Mouse (Mus musculus): Measurements from ENCODE around the gene Atf3.

The Atf3 gene

DNA sequence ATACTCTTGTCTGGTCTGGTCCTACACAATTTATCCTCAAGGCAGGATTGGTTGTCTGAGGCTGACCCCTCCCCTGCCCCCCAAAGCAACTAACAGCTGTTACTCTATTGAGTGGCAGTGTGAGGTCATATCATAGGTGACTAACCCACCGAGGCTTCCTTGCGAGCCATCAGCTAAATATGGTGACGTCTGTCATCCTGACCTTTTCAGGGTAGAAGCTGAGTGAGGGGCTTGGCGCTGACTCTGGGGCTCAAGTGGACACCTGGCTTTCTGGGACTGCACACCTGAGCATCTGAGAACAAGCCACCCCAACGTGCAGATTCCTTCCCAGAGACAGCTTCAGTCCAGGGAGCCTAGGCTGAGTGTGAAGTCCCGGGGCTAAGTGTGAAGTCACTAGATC, at the start of gene Atf3:
Gene Atf3, minus strand, starts transcription at position 101 of the 400 bp plus-strand sequence.
- DNase-seq (ENCODE audit: low read depth, low spot score): no peak

DNA sequence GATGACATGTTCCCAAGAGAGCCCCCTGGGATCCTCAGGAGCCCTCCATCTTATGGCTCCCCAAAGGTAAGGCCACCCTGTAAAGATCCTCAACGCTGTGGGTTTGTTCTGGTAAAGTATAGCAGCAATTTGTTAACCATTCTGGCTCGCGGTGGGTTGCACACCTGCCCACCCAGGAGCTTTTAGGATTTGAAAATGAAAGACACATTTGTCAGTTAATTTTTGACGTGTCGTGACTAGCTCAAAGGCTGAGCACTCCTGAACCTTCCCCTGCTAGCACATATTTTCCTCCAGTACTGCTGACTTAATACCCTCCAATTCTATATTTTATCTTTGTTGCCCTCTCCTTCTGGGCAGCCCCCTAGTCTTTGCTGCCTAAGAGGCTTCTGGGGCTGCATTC, 49.3 kb upstream of the Atf3 start:
- no peak for DNase-seq (ENCODE audit: low read depth, low spot score)

DNA sequence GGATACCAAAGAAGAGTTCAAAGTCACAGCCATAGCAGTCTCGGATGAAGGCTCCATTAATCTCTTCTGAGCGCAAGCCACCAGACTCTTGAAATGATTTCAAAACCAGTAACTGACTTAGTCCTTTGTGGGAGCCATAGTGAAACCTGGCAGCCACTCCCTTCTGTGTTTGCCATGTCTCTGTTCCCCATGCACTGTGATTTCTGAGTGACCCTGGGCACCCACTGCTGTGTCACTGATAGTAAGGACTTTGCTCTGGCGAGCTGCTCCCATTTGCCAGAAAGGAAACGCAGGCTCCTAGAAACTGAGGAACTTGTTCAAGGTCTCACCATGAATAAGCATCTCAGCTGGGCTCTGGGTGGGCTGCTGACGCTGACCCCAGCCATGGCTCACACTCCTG, 45.6 kb upstream of the Atf3 start:
- no peak for DNase-seq (ENCODE audit: low read depth, low spot score)

DNA sequence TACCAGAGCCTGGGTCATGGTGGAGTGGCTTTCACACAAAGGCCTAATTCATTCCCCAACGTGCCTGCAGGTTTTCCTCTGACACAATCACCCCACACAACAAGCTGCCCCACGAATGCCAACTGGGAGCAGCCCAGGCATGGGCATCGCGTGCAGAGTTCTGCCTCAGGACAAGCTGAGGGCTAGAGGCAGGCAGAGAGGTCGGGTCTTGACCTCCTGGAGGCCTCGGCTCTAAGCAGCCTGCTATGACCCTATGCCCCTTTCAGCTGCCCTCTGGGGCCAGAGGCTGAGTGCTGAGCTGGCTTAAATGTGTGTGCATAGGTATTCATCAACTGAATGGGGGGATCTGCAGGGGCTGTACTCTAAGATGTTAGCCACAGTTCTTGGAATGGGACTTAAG, 44.0 kb upstream of the Atf3 start:
- peak; percentile 23 for DNase-seq (ENCODE audit: low read depth, low spot score)

DNA sequence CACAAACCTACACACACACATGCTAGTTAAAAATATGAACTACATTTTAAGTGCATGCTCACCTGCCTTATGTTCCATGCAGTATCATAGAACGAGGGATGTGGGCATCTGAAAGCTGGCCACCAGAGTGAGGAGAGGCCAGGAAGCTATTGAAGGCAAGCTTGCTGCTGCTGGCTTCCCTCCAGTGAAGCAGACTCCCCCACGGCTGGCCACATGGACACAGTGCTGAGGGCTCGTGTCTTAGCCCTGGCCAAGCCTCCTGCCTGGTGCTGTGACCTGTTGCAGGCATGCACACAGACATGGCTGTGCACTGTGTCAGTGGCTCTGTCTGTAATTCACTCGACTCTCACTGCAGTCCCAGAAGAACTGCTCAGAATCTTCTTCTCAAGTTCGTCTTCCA, 41.8 kb upstream of the Atf3 start:
- DNase-seq (ENCODE audit: low read depth, low spot score): no peak

DNA sequence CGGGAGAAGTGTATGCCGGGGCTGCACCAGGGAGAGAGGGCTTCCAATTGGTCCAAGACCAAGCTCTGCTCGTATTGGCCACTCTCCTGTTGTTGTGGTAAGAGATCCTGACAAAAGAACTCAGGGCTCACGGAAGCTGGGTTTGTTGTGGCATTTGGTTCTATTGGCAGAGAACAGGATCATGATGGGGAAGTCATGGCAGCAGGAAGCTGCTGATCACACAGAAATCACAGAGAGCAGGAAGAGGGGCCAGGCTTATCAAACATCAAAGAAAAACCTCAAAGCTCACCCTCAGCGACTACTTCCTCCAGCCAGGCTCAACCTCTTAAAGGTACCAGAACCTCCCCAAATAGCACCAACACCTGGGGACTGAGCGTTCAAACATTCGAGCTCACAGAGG, 41.3 kb upstream of the Atf3 start:
- DNase-seq (ENCODE audit: low read depth, low spot score): no peak

DNA sequence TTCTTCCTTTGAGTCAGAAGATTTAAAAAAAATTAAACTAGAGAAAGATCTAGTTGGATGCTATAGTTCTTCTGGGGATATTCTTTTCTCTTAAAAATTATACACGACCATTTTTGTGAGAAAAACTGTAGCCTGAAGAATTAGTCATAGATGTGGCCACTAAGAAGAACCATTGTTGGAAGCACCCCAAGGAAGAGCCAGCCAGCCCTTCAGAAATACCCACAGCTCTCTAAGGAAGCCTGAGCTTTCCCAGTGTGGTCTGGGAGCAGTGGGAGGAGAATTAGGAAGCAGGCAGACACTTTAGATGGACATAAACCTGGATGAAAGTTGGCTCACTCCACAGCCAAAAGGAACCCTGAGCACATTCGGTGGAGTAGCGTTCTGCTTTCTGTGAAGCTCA, 40.7 kb upstream of the Atf3 start:
- DNase-seq (ENCODE audit: low read depth, low spot score): no peak

DNA sequence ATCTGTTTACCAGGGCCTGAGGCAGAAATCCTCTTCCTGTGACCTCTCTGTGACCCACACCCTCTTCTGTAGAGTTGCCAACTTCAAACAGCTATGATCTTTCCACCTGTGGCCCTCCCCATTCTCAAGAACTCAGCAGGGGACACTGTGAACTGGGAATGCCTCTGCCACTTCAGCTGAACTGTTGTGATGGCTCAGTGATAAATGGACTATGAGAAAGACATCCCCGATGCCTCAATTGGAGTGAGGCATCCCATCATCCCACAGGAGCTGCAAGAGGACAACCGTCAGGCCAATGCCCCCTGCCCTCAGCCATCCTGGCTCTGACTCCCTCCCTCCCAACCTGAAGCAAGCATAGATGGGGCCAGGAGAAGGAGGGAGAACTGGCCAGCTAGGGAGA, 40.1 kb upstream of the Atf3 start:
- DNase-seq (ENCODE audit: low read depth, low spot score): no peak

DNA sequence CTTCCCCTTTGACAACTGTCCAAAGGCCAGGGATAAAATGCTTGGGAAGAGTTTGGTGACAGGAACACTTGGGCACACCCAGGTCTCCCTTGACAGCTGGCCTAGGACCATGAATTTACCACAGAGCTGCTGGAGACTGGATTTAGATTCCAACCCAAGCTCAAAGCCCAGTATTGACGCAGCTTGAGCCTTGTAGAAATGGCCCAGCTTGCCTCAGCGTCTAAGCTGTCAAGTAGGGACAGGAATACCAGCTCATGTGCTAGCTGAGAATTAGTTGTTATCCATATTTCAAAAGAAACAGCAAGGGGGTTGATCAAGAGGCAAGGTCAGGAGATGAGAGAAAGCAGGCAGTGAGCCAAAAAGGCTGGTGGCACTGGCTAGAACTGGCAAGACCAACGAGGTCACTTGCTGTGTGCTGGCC, 39.5 kb upstream of the Atf3 start:
- no peak for DNase-seq (ENCODE audit: low read depth, low spot score)

DNA sequence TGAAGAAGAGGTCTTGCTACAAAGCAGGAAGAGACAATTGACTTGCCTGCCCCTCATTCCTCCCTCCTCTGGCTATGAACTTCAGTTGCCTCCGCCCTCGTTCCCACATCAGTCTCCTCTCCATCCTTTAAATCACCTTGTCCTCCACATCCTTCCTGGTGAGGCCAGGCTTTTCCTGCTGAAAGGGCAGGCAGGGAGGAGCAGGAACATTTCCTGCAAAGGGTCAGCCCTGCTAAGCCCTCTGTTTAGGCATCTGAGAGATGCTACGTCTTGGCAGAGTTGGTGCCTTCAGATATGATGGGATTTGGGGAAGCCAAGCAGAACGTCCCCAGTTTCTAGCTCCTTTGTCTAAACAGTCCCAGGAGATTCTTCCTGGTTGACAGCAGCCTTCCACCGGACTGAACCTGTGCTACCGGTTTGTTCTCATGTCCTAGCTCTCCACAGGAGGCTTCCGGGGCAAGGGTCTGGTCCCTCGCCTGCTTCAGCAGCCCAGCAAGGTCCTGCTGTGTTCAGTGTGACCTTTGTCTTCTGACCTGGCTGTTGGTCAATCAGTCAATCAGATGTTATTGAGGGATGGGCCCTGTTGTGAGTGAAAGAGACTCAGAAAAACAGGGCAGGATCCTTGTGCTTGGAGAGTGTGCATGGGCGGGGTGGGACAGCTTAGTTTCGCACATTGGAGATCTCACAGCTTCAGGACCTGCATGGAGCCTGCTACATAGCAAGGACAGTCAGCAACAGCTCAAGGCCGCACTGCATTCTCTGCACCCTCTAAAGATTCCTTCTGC, 38.9 kb upstream of the Atf3 start:
- DNase-seq (ENCODE audit: low read depth, low spot score): no peak

DNA sequence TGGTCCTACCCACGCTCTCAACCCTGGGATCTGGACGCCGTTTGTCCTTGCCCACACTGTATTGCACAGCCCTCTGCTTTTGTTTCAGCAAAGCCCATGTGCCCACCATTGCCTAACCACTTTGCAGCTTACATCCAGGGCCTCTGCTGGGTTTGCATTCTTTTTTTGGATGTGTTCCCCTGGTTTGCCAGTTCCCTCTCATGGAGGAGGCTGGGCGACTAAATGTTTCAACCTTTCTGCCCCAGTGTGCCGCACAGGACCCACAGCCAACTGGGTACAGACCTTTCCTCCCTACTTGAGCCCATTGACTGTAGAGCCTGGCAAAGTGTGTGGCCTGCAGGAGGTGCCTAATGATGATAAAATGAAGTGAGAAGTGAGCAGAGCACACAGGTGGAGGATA, 38.3 kb upstream of the Atf3 start:
- no peak for DNase-seq (ENCODE audit: low read depth, low spot score)

DNA sequence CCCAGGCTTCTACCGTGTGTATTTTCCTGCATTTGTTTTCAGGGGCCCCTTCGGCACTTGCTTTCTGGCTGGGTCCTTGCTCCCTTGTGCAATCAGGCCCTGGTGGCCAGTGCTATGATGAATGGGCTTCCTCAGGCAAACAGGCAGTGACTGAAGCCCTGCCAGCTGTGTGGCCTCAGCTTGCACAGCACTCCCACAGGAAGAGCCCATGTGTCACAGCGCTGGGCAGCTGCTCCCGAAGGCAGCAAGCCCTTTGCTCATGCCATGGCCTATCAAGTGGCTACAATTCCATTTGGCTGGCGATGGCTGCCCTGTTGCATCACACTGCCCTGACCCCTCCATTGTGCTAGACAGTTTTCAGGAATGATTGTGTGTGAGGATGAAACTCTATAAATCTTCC, 36.6 kb upstream of the Atf3 start:
- DNase-seq (ENCODE audit: low read depth, low spot score): peak; percentile 47

DNA sequence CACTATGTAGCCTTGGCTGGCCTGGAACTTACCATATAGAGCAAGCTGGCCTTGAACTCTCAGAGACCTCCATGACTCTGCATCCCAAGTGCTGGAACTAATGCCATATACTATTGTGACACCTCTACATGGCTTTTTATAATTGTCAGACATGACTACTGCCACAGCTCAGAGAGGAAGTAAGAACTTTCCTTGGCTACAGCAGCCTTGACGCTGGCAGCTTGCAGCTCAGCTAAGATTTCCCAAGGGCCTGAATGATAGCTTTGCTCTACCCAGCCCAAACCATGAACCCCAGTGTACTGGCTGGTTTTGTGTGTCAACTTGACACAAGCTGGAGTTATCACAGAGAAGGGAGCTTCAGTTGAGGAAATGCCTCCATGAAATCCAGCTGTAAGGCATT, 35.8 kb upstream of the Atf3 start:
- DNase-seq (ENCODE audit: low read depth, low spot score): no peak

DNA sequence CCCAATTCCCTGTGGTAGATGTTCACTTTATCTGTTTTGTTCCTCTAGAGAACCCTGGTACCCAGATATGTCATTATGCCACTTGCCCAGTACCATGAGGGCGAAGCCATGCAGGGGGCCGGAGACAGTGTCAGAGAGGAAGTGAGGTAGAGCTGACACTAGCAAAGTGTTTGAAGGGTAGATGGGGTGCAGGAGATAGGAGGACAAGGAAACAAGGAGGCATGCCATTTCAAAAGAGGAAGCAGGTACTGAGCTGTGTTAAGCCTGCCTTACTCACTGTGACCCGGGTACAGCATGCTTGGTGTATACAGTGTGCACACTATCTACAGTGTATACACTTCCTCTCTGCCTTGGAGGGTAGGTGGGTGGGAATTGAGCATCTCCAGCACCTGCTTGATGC, 32.1 kb upstream of the Atf3 start:
- DNase-seq (ENCODE audit: low read depth, low spot score): no peak

DNA sequence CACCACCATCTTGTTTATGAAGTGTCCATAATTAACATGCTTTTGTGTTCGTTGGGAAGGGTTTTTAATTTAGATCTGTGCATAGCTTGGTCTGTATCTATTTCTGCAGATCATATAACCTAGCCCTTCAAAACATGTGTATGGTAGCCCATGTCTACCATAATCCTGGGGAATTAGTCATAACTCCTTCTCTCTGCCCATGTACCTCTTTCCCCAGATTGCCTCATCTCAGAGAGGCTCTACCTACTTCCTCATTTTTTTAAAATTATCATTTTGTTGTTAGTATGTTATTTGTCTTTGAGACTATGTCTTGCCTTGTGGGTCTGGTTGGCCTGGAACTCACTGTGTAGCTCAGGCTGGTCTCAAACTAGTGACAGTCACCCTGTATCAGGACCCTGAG, 30.6 kb upstream of the Atf3 start:
- no peak for DNase-seq (ENCODE audit: low read depth, low spot score)

DNA sequence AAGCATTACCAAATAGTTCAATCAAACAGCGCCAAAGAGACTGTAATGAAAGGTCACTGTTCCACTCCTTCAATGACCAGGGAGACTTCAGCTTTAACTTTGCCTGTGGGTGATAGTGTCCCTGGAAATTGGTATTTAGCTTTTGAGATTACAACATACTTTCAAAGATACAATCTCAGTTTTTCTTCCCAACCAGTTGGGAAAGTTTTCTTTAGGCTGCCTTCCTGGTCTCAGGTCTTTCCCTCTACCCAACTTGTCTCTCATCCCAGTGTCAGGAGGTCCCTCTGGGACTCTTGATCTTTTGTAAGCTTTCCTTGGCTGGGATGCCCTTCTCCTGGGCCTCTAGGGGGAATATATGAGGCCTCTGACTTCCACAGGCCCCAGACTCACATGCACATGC, 29.7 kb upstream of the Atf3 start:
- DNase-seq (ENCODE audit: low read depth, low spot score): no peak

DNA sequence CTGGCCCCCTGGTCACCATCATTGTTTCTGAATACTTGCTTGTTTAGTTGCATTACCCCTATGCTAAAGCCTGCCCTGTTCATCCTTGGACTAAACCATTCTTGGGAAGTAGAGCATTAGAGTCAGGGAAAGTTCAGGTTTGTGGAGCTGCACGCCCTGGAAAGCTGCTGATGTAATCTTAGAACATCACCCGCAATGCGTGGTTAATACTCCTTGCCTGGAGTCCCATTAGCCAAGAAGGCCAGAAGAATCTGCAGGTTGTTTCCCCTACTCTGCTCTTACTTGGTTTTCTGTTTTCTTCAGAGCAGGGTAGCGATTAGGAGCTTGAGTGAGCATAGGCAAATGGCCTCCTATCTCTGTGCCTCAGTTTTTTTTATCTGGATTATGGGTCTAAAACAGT, 26.0 kb upstream of the Atf3 start:
- no peak for DNase-seq (ENCODE audit: low read depth, low spot score)

DNA sequence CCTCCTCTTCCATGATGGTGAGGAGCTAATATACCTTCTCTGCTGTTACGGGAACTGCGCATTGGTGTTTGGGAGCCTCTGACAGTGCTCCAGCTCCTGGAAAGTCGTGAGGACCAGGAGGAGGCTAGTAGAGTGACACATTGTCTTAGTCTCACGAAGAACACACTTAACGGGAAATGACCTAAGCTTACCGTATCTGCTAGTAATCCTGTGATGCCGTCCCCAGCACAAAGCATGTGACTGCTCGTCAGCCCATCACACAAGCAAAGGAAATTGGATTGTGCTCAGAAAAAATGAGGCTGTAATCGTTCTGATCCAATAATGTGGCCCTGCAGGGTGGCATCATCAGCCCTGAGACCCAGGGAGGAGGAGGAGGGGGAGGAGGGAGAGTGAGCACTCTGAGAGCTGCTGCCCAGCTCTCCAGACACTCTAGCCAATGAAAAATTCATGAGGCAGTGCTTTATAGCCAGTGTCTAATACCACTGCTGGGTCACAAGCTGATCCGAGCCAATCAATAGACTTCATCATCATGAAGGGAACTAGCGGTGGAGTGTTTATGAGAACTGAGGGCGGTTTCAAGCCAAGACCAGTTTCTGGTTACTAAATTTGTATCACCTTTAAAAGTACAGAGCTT, 24.3 kb upstream of the Atf3 start:
- DNase-seq (ENCODE audit: low read depth, low spot score): peak; percentile 54

DNA sequence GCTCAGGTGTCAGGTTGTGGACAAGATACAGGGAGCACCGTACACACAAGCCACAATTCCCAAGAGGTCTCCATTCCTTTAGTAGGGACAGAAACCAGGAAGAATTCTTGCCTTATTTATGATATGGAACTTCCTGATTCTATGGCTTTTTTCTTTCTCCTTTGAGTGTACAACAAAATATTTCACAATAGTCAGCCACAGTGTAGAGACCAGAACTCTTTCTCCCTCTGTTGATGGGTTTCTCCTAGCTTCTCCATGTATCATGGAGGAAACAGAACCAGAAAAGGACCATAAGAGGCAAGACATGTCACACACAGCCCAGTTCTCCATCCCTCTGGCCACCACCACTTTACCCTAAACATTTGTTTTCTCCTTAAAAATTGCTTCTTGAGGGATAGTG, 23.7 kb upstream of the Atf3 start:
- DNase-seq (ENCODE audit: low read depth, low spot score): no peak

DNA sequence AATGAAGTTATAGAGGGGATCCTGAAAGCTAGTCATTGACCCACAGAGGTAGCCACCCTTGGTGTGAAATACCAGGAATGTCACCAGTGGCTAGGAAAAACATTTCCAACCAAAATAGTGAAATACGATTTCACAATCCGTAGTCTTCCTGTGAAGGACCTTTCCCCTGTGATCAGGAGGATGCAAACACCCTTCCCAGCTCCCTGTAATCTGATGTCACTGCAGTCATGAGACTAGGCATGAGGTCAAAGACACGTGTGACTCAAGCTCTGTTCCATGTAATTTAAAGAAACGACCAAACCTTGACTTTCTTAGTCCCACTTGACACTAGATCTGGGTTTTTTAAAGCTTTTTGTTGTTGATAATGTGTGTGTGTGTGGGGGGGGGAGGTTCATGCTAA, 21.8 kb upstream of the Atf3 start:
- DNase-seq (ENCODE audit: low read depth, low spot score): no peak

DNA sequence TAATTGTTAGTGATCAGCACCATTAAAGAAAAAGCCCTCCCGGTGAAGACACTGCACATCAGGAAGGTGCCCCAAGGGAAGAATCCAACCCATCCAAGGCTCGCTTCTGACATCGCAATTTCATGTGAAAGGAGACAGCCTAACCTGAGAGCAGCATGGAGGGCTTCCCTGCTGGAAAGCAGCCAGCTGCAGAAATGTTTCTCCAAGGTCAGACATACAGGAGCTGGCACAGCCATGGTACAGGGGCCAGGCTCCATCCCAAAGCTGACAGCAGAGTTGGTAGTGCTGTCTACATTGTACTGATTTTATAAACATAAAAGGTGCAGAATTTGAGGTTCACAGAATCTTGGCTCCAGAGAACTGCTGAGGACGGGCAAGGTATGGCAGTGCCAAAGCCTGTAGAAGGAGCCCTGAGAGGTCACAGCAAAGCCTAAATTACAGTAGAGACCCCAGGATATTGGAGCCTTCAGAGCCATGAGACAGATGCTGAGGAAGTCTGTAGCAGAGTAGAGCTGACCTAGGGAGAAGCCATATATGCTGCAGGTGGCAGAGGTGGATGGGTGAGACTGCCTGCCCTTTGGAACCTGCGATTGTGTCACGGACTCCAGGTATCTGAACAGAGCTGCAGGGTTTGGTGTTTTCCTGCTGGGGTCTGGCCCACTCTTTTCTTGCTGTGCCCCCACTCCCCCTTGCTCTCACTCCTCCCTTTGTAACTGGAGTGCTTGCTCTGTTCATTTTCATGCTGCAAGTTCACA, 18.1 kb upstream of the Atf3 start:
- DNase-seq (ENCODE audit: low read depth, low spot score): no peak

DNA sequence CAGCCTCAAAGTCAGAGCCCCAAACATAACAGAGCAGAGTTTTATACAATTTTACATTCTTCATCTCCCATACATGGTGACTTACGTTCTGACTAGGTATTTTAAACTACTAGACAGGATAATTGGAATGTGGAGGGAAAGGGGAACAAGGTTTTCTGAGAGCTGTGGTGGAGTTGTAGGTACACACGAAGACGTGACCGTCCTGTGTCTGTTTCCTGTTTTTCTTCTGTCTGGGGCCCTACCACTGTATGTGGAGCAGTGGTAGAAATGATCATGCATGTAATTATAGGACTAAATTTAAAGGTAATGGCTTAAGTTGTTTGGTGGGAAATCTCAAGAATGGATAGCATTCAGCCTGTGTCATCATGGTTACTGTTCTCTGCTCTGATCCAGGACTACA, 17.0 kb upstream of the Atf3 start:
- no peak for DNase-seq (ENCODE audit: low read depth, low spot score)

DNA sequence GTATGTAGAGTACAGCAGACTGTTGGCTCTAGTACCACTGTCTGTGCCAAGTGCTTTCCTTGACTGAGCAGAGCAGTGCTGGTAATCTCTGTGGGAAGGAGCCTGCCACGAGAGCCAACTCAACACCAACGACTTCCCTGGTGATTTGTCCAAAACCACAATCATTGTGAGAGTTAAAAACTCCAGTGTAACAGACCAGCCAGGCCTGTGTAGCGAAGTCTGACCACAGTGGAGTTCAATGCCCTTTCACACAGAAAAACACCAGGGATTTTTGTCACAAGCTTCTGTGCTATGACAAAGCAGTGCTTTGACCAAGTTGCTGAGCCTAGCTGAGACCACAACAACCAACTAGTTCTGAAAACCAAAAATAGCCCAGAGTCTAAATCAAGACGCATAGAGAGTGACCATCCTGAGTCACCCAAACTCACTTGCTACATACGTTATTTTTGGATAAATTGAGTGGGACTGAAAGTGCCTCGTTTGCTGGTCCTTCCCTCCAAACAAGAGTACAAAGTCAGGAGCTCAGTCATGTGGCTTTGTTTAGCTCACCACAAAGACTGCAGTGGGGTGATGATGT, 12.6 kb upstream of the Atf3 start:
- DNase-seq (ENCODE audit: low read depth, low spot score): no peak

Data from mesoderm, embryonic 11.5 days (tissue).